Comparison of ENCODE assay signal across 23 mouse cellular contexts in genomic region chr2:73070449-73071076, GRCm38 (mm10).
"Had no signal": no experiment of that assay in that cellular context is flagged by ENCODE, and none has a peak within 500 bp of the region (broad histone marks: within the 10 kb centered on the region; RNA-seq: fewer than 3 reads in every experiment).

No protein-coding gene starts in this region.

- H3K4me2 ChIP-seq: limb, embryonic 12.5 days; limb, embryonic 15.5 days; liver, embryonic 11.5 days; lung, embryonic 15.5 days; midbrain, embryonic 13.5 days; stomach, embryonic 15.5 days had no signal

- H3K9ac ChIP-seq: limb, embryonic 12.5 days; limb, embryonic 15.5 days; liver, embryonic 14.5 days; liver, postnatal 0 days; lung, embryonic 15.5 days; midbrain, embryonic 13.5 days; stomach, embryonic 15.5 days had no signal

- DNase-seq: kidney, adult 9 months; kidney, postnatal 14 days; kidney, postnatal 4 days; left cerebral cortex, postnatal 4 days; liver, postnatal 0 days; lung, postnatal 10 days; lung, postnatal 36 days; retina, postnatal 1 day; right cerebral cortex, postnatal 25 days; spleen, adult 18-20 months; thymus, adult 18-20 months; thymus, postnatal 14 days; thymus, postnatal 4 days had no signal

- H3K9me3 ChIP-seq: limb, embryonic 12.5 days; limb, embryonic 15.5 days; lung, embryonic 15.5 days; megakaryocyte, embryonic 14.5 days; midbrain, embryonic 10.5 days; midbrain, embryonic 13.5 days; stomach, embryonic 15.5 days had no signal

- H3K4me3 ChIP-seq: limb, embryonic 12.5 days; limb, embryonic 15.5 days; lung, embryonic 15.5 days; megakaryocyte, embryonic 14.5 days; midbrain, embryonic 10.5 days; midbrain, embryonic 13.5 days; stomach, embryonic 15.5 days had no signal

- H3K36me3 ChIP-seq: limb, embryonic 12.5 days; limb, embryonic 15.5 days; lung, embryonic 15.5 days; midbrain, embryonic 10.5 days; midbrain, embryonic 13.5 days; stomach, embryonic 15.5 days had no signal

- ATAC-seq: liver, postnatal 0 days; midbrain, embryonic 13.5 days; midbrain, embryonic 16.5 days had no signal

- H3K27me3 ChIP-seq: limb, embryonic 12.5 days; limb, embryonic 15.5 days; stomach, embryonic 15.5 days had no signal

- H3K27ac ChIP-seq: limb, embryonic 12.5 days; limb, embryonic 15.5 days; liver, embryonic 14.5 days; lung, embryonic 15.5 days; midbrain, embryonic 10.5 days; midbrain, embryonic 13.5 days; stomach, embryonic 15.5 days had no signal
